Comparison of ENCODE assay signal across 17 mouse cellular contexts in the genomic region with DNA sequence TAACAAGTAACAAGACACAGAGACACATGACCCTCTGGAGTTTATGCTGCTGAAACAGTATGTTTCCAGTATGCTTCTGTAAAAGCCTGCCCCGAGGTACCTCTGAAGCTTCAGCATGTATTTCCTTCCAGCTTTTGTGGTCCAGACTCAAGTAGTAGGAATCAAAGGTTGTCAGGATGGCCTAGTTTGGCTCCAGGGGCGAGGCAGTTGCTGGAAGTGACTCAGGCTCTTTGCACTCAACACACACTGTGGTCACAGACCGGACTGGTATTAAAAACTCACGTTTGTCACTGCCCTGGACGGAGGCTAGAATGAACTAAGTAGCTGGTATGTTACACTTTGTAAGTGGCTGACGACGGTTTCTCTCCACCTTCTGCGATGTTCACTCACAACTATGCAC.
"Had no signal": no experiment of that assay in that cellular context is flagged by ENCODE, and none has a peak within 500 bp of the region (broad histone marks: within the 10 kb centered on the region; RNA-seq: fewer than 3 reads in every experiment).

No protein-coding gene starts in this region.

- H3K4me3 ChIP-seq: layer of hippocampus, adult 2 months; limb, embryonic 15.5 days; liver, embryonic 13.5 days; lung, embryonic 15.5 days; midbrain, embryonic 15.5 days; neural tube, embryonic 13.5 days had no signal

- H3K9me3 ChIP-seq: limb, embryonic 15.5 days; liver, embryonic 13.5 days; lung, embryonic 15.5 days; midbrain, embryonic 15.5 days; neural tube, embryonic 13.5 days had no signal

- H3K4me2 ChIP-seq: limb, embryonic 15.5 days; liver, embryonic 13.5 days; lung, embryonic 15.5 days; midbrain, embryonic 11.5 days; midbrain, embryonic 15.5 days; neural tube, embryonic 13.5 days had no signal

- H3K4me1 ChIP-seq: limb, embryonic 15.5 days; liver, embryonic 13.5 days; lung, embryonic 15.5 days; midbrain, embryonic 15.5 days; neural tube, embryonic 13.5 days had no signal

- H3K36me3 ChIP-seq: limb, embryonic 15.5 days; liver, embryonic 13.5 days; lung, embryonic 15.5 days; midbrain, embryonic 15.5 days; neural tube, embryonic 13.5 days had no signal

- DNase-seq: kidney, postnatal 10 days; kidney, postnatal 4 days; left cerebral cortex, postnatal 4 days; liver, embryonic 13.5 days; liver, postnatal 0 days; lung, postnatal 14 days; retina, postnatal 1 day; right cerebral cortex, postnatal 4 days; spleen, adult 18-20 months; thymus, adult 2 months; thymus, postnatal 25 days had no signal

- H3K27ac ChIP-seq: layer of hippocampus, adult 2 months; limb, embryonic 15.5 days; liver, embryonic 13.5 days; lung, embryonic 15.5 days; midbrain, embryonic 15.5 days; neural tube, embryonic 13.5 days had no signal

- ATAC-seq: liver, postnatal 0 days; midbrain, embryonic 15.5 days had no signal

- H3K27me3 ChIP-seq: limb, embryonic 15.5 days; liver, embryonic 13.5 days; lung, embryonic 15.5 days; midbrain, embryonic 15.5 days; neural tube, embryonic 13.5 days had no signal

- H3K9ac ChIP-seq: limb, embryonic 15.5 days; liver, embryonic 13.5 days; liver, postnatal 0 days; lung, embryonic 15.5 days; midbrain, embryonic 15.5 days; neural tube, embryonic 13.5 days had no signal
